Mouse (Mus musculus) neural tube, embryonic 15.5 days (tissue): ENCODE measurements around the gene Gstp3. TPM values are rescaled to one million over a fixed set of nuclear protein-coding genes. Genes with fewer than 3 reads are reported as not detected.
A peak's percentile ranks its signal among the peaks of the same experiment; 100 is the strongest.

Experiments used
- ATAC-seq: fragments of 200-750 bp; cut with Nextera tagmentation; 2 replicates; pipeline ENCODE4 v1.8.0; 2017; ENCODE audit warnings: mild to moderate bottlenecking, moderate TSS enrichment, moderate library complexity; ENCODE audit not compliant: low FRiP score
- H3K27ac ChIP-seq: fragments of 300-500 bp; sonication (generic); replicated peaks from 2 replicates; pipeline ENCODE4 v1.5.1; 2015; ENCODE audit warnings: mild to moderate bottlenecking, inconsistent platforms
- H3K27me3 ChIP-seq: fragments of 300-500 bp; sonication (generic); replicated peaks from 2 replicates; pipeline ENCODE4 v1.6.1; 2015; ENCODE audit warnings: inconsistent platforms
- H3K36me3 ChIP-seq: fragments of 300-500 bp; sonication (generic); 2 replicates; pipeline ENCODE4 v1.6.1; 2015; ENCODE audit warnings: inconsistent platforms
- H3K4me1 ChIP-seq: fragments of 300-500 bp; sonication (generic); 2 replicates; pipeline ENCODE4 v1.6.1; 2015; ENCODE audit warnings: inconsistent platforms
- H3K4me2 ChIP-seq: fragments of 300-500 bp; sonication (generic); 2 replicates; pipeline ENCODE4 v1.6.1; 2015; ENCODE audit warnings: inconsistent platforms, mild to moderate bottlenecking, moderate library complexity
- H3K4me3 ChIP-seq: fragments of 300-500 bp; sonication (generic); replicated peaks from 2 replicates; pipeline ENCODE4 v1.5.1; 2015; ENCODE audit warnings: mild to moderate bottlenecking, inconsistent platforms
- H3K9ac ChIP-seq: fragments of 300-500 bp; sonication (generic); replicated peaks from 2 replicates; pipeline ENCODE4 v1.6.1; 2015; ENCODE audit warnings: mild to moderate bottlenecking, inconsistent platforms
- H3K9me3 ChIP-seq: fragments of 300-500 bp; sonication (generic); replicated peaks from 2 replicates; pipeline ENCODE4 v1.6.1; 2016; ENCODE audit warnings: inconsistent platforms
- WGBS: fragments of 180-500 bp; shearing (Covaris S2); methylation state at CpG from one replicate; pipeline ENCODE4 v1.1.7; 2015; ENCODE audit warnings: mixed read lengths; 5-methylcytosine and 5-hydroxymethylcytosine counted together
- polyA plus RNA-seq: library from polyadenylated mRNA; unstranded; fragments of >200 nt; fragmentation: Nextera tagmentation; extraction: Ambion mirVana; gene quantifications from 2 replicates; pipeline ENCODE4 v1.2.1, GENCODE M21; 2015

Gene Gstp3
- polyA plus RNA-seq = 1.1 TPM in 1 of 2 replicates, not detected in the other

DNA sequence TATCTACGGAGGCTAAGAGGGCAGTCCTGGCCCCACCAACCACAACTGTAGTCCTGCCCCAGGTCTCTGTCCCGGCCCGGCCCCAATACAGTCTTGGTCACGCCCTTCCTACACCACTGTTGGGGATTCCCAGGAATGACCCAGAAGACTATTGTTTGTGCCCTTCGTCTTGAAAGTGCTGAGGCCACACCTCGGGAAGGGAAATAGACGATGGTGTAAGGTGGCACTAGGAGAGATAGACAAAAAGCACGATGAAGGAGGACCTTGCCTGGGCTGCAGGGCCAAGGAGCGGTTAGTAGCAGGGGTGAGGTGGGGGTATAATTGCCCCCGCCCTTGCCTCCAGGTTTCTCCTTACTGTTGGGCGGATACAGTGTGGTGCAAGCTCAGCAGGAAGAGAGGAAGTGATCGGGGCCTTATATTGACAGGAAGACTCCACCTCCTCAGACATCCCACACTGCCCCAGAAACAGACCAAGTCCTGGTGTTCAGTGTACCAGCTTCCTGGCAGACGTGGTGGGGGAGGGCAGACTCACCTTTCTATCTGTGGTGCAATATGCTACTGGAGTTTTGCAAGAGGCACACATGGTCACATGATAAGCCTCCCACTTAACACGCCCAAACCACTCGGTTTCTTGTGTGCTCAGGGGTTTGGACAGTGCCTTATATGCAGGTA, at the start of gene Gstp3:
Gstp3 (minus strand) TSS at position 501 of the 672 bp plus-strand sequence.
- H3K4me2 ChIP-seq = no peak within 1 kb of the TSS
- ATAC-seq = no peak
- H3K9me3 ChIP-seq = no peaks in the 10 kb centered on the region
- H3K27me3 ChIP-seq = no peaks in the 10 kb centered on the region
- H3K4me3 ChIP-seq = no peak within 1 kb of the TSS
- H3K4me1 ChIP-seq = no peaks in the 10 kb centered on the region
- no peak within 1 kb of the TSS for H3K27ac ChIP-seq
- 83% methylated on average over 15 of the region's 15 CpGs for WGBS
- H3K36me3 ChIP-seq = no peaks in the 10 kb centered on the region
- H3K9ac ChIP-seq = no peak within 1 kb of the TSS

- Histone ChIP-seq H3K27ac (no peak overlapping the region), H3K36me3 (peaks cover 82% of the 10 kb centered on the region), H3K4me3 (no peak overlapping the region), H3K27me3 (no peaks in the 10 kb centered on the region), H3K4me1 (peaks cover under 1% of the 10 kb centered on the region; the same call in 1 of the 2 replicates), H3K9ac (no peak overlapping the region), H3K4me2 (no peak overlapping the region), H3K9me3 (no peaks in the 10 kb centered on the region)
- 88% methylated on average over 9 of the region's 9 CpGs for WGBS
- no peak for ATAC-seq
Observed at GRCm38 (mm10) chr19:4108535-4108934, 49.2 kb upstream of the Gstp3 start.

DNA sequence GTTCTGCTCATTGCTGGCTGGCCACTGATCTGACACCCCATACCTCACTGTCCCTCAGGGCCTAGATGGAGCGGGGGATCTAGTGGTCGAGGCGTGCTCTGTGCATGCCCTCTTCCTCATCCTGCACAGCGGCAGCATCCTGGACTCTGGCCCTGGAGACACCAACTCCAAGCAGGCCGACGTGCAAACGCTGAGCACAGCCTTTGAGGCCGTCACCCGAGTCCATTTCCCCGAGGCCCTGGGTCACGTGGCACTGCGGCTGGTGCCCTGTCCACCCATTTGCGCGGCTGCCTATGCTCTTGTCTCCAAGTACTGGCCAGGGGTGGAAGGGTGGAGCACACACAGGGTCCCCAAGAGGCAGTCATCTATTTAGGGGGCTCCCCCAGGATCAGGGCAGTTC, 47.3 kb upstream of the Gstp3 start:
- peaks cover 69% of the 10 kb centered on the region for H3K36me3 ChIP-seq
- H3K9ac ChIP-seq = no peak overlapping the region
- ATAC-seq = no peak
- WGBS = 93% methylated on average over 14 of the region's 14 CpGs
- H3K9me3 ChIP-seq = no peaks in the 10 kb centered on the region
- H3K4me1 ChIP-seq = peaks cover 17% of the 10 kb centered on the region
- no peak overlapping the region for H3K27ac ChIP-seq
- H3K27me3 ChIP-seq = no peaks in the 10 kb centered on the region
- H3K4me2 ChIP-seq = no peak overlapping the region
- H3K4me3 ChIP-seq = no peak overlapping the region

GRCm38 (mm10) chr19:4104675-4105194, 45.4 kb upstream of the Gstp3 start:
- no peak for ATAC-seq
- H3K27me3 ChIP-seq = no peaks in the 10 kb centered on the region
- no peak overlapping the region for H3K4me2 ChIP-seq
- peaks cover 55% of the 10 kb centered on the region for H3K36me3 ChIP-seq
- WGBS = 92% methylated on average over 16 of the region's 16 CpGs
- no peak overlapping the region for H3K4me3 ChIP-seq
- H3K9me3 ChIP-seq = no peaks in the 10 kb centered on the region
- H3K27ac ChIP-seq = no peak overlapping the region
- peaks cover 36% of the 10 kb centered on the region for H3K4me1 ChIP-seq
- H3K9ac ChIP-seq = no peak overlapping the region

GRCm38 (mm10) chr19:4103792-4104191, 44.4 kb upstream of the Gstp3 start:
- Histone ChIP-seq H3K9me3 (no peaks in the 10 kb centered on the region), H3K27ac (no peak overlapping the region), H3K4me3 (no peak overlapping the region), H3K4me2 (no peak overlapping the region), H3K9ac (no peak overlapping the region), H3K4me1 (peaks cover 46% of the 10 kb centered on the region), H3K36me3 (peaks cover 47% of the 10 kb centered on the region), H3K27me3 (no peaks in the 10 kb centered on the region)
- whole genome bisulfite sequencing = 77% methylated on average over 3 of the region's 3 CpGs
- no peak for ATAC-seq

DNA sequence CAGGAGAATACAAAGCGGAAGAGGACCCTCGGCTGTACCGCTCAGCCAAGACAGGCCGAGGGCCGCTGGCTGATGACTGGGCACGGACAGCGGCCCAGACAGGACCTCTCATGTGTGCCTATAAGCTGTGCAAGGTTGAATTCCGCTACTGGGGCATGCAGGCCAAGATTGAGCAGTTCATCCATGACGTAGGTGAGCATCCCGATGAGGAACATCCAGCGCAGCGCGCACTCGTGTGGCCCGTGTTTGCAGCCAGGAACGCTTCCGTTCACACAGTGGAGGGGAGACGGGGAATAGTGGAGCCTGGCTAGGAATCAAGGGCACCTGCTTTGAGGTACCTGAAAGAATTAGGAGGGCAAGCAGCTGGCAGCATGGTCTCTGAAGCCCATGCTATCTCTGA, 43.9 kb upstream of the Gstp3 start:
- ATAC-seq = no peak
- 92% methylated on average over 18 of the region's 18 CpGs for WGBS
- H3K9ac ChIP-seq = no peak overlapping the region
- peaks cover 42% of the 10 kb centered on the region for H3K36me3 ChIP-seq
- H3K4me1 ChIP-seq = peaks cover 51% of the 10 kb centered on the region
- H3K4me3 ChIP-seq = no peak overlapping the region
- no peak overlapping the region for H3K4me2 ChIP-seq
- H3K27me3 ChIP-seq = no peaks in the 10 kb centered on the region
- H3K27ac ChIP-seq = no peak overlapping the region
- no peaks in the 10 kb centered on the region for H3K9me3 ChIP-seq

- peaks cover 58% of the 10 kb centered on the region for H3K4me1 ChIP-seq
- H3K27ac ChIP-seq = no peak overlapping the region
- no peak overlapping the region for H3K4me2 ChIP-seq
- no peaks in the 10 kb centered on the region for H3K27me3 ChIP-seq
- H3K9ac ChIP-seq = no peak overlapping the region
- ATAC-seq = no peak
- no peak overlapping the region for H3K4me3 ChIP-seq
- H3K9me3 ChIP-seq = no peaks in the 10 kb centered on the region
- peaks cover 35% of the 10 kb centered on the region for H3K36me3 ChIP-seq
- WGBS = 94% methylated on average over 12 of the region's 12 CpGs
Observed at GRCm38 (mm10) chr19:4102626-4103025, 43.3 kb upstream of the Gstp3 start.

GRCm38 (mm10) chr19:4102049-4102448, 42.7 kb upstream of the Gstp3 start:
- Histone ChIP-seq H3K27ac (no peak overlapping the region), H3K4me3 (peak overlapping the region; percentile 66), H3K36me3 (peaks cover 30% of the 10 kb centered on the region), H3K9me3 (no peaks in the 10 kb centered on the region), H3K9ac (peak overlapping the region; percentile 75; the same call in 1 of the 2 replicates), H3K27me3 (no peaks in the 10 kb centered on the region), H3K4me1 (peaks cover 62% of the 10 kb centered on the region), H3K4me2 (peak overlapping the region; percentile 84)
- ATAC-seq = no peak
- WGBS = 91% methylated on average over 2 of the region's 2 CpGs

- Histone ChIP-seq H3K36me3 (peaks cover 24% of the 10 kb centered on the region), H3K4me2 (peak overlapping the region; percentile 84), H3K27ac (peak overlapping the region; percentile 72), H3K9me3 (no peaks in the 10 kb centered on the region), H3K4me1 (peaks cover 63% of the 10 kb centered on the region), H3K4me3 (peak overlapping the region; percentile 66), H3K27me3 (no peaks in the 10 kb centered on the region), H3K9ac (peak overlapping the region; percentile 75)
- no peak for ATAC-seq
- WGBS = 65% methylated on average over 6 of the region's 6 CpGs
Observed at GRCm38 (mm10) chr19:4101466-4101865, 42.1 kb upstream of the Gstp3 start.

DNA sequence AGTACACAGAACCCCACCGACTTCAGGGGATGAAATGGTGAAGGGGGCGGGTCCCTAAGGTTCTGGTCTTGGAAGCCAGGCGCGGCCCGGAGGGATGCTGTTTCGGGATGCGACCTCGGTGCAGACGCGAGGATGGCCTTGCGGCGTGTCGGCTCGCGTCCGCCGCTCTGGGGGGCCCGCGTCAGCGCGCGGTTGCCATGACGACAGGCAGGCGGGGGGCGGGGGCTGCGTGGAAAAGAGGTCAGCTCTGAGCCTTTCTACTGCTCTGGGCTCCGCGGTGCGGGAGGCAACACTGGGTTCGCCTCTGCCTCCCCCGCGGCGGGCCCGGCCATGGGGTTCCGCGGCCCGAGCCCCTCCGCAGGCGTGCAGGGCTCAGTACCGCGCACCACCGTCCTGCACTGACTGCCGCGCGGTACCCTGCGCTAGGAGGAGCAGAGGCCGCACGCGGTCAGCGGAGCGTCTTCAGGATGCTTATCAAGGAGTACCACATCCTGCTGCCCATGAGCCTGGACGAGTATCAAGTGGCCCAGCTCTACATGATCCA, 41.4 kb upstream of the Gstp3 start:
- Histone ChIP-seq H3K4me3 (peak overlapping the region; percentile 66), H3K27me3 (no peaks in the 10 kb centered on the region), H3K4me2 (peak overlapping the region; percentile 84), H3K36me3 (peaks cover 21% of the 10 kb centered on the region), H3K27ac (peak overlapping the region; percentile 72), H3K9ac (peak overlapping the region; percentile 75), H3K4me1 (peaks cover 69% of the 10 kb centered on the region), H3K9me3 (no peaks in the 10 kb centered on the region)
- WGBS = under 1% methylated on average over 51 of the region's 52 CpGs
- ATAC-seq = peak; percentile 9; the same call in 1 of the 2 replicates

DNA sequence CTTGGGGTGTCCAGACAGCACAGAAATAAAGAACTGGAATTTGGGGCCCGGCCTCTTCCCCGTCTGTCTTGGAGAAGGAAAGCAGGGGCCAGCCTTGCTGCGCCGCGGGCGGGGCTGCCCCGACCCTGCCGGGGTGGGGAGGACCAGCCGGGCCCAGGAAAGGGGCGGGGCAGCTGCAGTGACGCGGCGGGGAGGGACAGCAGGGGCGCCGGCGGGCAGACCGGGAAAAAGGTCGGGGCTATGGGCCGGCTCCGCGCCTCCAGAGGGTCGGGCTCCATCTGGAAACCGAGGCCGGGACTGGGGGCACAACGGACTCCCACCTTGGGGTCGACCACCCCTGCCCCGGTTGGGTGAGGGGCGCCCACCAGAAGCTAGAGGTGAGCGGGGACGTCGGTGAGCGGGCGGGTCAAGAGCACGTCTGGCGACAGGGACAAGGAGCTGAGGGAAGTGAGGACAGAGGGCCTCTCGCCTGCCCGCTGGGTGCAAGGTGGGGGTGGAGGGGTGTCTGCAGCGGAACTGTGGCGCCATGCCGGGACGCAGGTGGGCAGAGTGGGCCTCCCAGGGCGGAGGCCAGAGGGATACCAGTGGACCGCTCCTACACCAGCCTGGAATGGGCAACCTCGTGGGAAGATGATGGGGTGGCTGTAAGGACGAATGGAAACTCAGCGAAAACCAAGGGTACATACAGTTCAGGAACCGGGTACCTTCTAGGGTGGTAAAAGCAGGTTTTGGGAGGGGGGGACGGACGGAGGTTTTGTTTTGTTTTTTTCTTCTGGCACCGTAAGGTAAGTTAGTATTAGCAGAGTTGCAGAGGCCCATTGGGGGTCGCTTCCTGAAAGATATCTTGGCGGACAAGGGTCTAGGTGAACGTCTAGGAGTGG, 40.7 kb upstream of the Gstp3 start, which contains the start of gene Pitpnm1:
Pitpnm1 (plus strand) TSS at position 162 of the 881 bp plus-strand sequence.
- no peak for ATAC-seq
- H3K4me2 ChIP-seq = peak within 1 kb of the TSS; percentile 84
- peak within 1 kb of the TSS; percentile 72 for H3K27ac ChIP-seq
- peak within 1 kb of the TSS; percentile 66 for H3K4me3 ChIP-seq
- H3K36me3 ChIP-seq = peaks cover 14% of the 10 kb centered on the region; the same call in 1 of the 2 replicates
- no peaks in the 10 kb centered on the region for H3K27me3 ChIP-seq
- H3K9me3 ChIP-seq = no peaks in the 10 kb centered on the region
- H3K4me1 ChIP-seq = peaks cover 70% of the 10 kb centered on the region
- WGBS = under 1% methylated on average over 53 of the region's 53 CpGs
- H3K9ac ChIP-seq = peak within 1 kb of the TSS; percentile 75
